Mouse (Mus musculus): ENCODE measurements around the gene Gli3. TPM values are rescaled to one million over a fixed set of nuclear protein-coding genes. Genes with fewer than 3 reads are reported as not detected.

Gene Gli3
- 2.0 and 7.7 TPM in 2 replicates for polyA plus RNA-seq (2012; rRNA removed; ENCODE audit: low replicate concordance)

DNA sequence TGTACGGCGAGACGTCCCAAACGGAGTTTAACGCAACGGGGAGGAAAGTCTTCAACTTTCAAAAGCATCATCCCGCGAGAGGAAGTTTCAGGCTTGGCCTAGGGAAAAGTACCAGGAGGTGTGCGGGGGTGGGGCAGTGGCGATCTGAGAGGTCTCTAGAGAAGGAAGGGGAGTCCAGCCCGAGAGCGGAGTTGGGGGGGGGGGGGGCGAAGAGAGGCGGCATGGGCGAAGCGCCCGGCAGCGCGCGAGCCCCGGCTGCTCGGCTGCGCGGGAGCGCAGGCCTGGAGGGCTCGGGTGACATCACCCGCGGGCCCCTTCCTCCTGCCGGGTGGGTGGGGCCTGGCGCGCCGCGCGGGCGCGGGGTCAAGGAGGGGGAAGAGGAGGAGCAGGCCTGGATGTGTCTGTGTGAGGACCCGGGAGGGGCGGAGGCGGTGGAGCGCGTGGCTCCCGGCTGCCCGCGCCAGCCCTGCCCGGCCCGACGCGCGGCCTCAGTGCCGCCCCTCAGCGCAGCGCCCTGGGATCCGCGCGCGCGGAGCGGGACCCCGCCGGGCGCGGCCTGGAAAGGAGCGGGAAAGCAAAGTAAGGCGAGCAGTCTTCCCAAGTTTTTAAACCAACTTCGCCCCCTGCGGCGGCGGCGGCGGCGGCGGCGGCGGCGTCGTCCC is at the start of gene Gli3:
Gene Gli3 (plus strand): TSS at position 406 of the 662 bp plus-strand sequence.

Measured in subcutaneous adipose tissue, adult 2 months (tissue).